Mouse (Mus musculus): Measurements from ENCODE around the gene AW146154.

DNA sequence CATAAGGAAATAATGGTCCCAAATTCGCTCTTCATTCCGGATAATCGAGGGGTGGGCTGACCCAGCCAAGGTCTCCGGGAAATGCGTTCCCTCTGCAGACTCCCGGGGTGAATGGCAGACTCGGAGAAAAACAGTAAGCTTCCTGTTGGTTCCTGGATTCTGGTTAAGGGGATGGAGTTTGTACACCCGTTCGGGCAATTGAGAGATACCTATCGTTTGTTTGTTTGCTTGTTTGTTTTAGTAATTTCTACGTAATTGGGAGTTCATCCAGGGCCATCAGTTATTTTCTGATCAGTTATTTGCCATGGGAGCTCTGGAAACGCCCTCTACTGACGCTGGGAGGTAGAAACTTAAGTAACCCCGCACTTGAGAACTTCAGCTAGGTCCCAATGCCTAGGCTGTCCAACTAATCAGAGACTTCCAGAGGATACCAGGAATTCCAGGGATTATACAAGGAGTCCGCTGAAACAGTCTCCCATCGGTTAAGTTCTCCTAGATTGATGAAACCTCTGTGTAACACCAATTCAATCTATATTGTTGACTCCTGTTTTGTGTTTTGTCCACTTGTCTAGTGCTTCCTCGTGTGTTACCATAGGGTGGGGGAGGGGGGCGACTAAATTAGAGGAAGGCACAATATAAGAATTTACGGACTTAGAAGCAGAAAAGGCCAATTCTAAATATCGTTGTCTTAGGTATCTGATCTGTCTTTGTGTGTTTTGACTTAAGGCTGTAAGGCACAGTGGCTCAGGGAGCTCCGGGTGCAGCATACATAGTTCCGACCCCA lies 653 bp upstream of the AW146154 start:
- TF ChIP-seq POLR2A (IDR thresholded peaks at IDR 0.05; ENCODE audit: control insufficient read depth, extremely low read depth, insufficient read depth, low read length, poor library complexity) (no peak), CTCF (IDR thresholded peaks at IDR 0.05; ENCODE audit: borderline replicate concordance, control insufficient read depth, extremely low read depth, insufficient read depth, low read length, poor library complexity) (no peak)
